Mouse (Mus musculus) embryonic facial prominence, embryonic 12.5 days (tissue): ENCODE measurements around the gene Tfe3. TPM values are rescaled to one million over a fixed set of nuclear protein-coding genes. Genes with fewer than 3 reads are reported as not detected.
"Not testable (repeated sequence)": the region's sequence is repeated elsewhere in the genome, so short reads cannot be mapped to it uniquely, and the experiment has no call there.

Experiments used
- ATAC-seq: fragments of 200-750 bp; cut with Nextera tagmentation; 2 replicates; pipeline ENCODE4 v1.8.0; 2017; ENCODE audit not compliant: insufficient number of reproducible peaks, insufficient read depth, low FRiP score, low TSS enrichment
- H3K27ac ChIP-seq: fragments of 300-500 bp; sonication (generic); 2 replicates; pipeline ENCODE4 v1.5.1; 2016; ENCODE audit warnings: mild to moderate bottlenecking
- H3K27me3 ChIP-seq: fragments of 300-500 bp; sonication (generic); 2 replicates; pipeline ENCODE4 v1.6.1; 2016; ENCODE audit warnings: mild to moderate bottlenecking, moderate library complexity
- H3K36me3 ChIP-seq: fragments of 300-500 bp; sonication (generic); 2 replicates; pipeline ENCODE4 v1.6.1; 2016; ENCODE audit warnings: mild to moderate bottlenecking
- H3K4me1 ChIP-seq: fragments of 300-500 bp; sonication (generic); 2 replicates; pipeline ENCODE4 v1.6.1; 2016
- H3K4me2 ChIP-seq: fragments of 300-500 bp; sonication (generic); replicated peaks from 2 replicates; pipeline ENCODE4 v1.6.1; 2016; ENCODE audit warnings: mild to moderate bottlenecking, moderate library complexity
- H3K4me3 ChIP-seq: fragments of 300-500 bp; sonication (generic); 2 replicates; pipeline ENCODE4 v1.5.1; 2016; ENCODE audit warnings: mild to moderate bottlenecking
- H3K9ac ChIP-seq: fragments of 300-500 bp; sonication (generic); 2 replicates; pipeline ENCODE4 v1.6.1; 2016; ENCODE audit warnings: mild to moderate bottlenecking, moderate library complexity
- H3K9me3 ChIP-seq: fragments of 300-500 bp; sonication (generic); 2 replicates; pipeline ENCODE4 v1.6.1; 2016; ENCODE audit warnings: mild to moderate bottlenecking, moderate library complexity
- WGBS: fragments of 180-500 bp; shearing (Covaris S2); methylation state at CpG from one replicate; pipeline ENCODE4 v1.1.7; 2016; 5-methylcytosine and 5-hydroxymethylcytosine counted together
- polyA plus RNA-seq: library from polyadenylated mRNA; unstranded; fragments of >200 nt; fragmentation: Nextera tagmentation; extraction: Ambion mirVana; gene quantifications from 2 replicates; pipeline ENCODE4 v1.2.1, GENCODE M21; 2016

The Tfe3 gene
- polyA plus RNA-seq, 1 experiment from 2014 or later: 31.8 TPM

- WGBS: 32% methylated on average over 4 of the region's 4 CpGs
- ATAC-seq: no peak
- H3K9me3 ChIP-seq: no peaks in the 10 kb centered on the region
- H3K9ac ChIP-seq: peak overlapping the region; percentile 40
- no peak overlapping the region for H3K27ac ChIP-seq
- H3K4me1 ChIP-seq: no peaks in the 10 kb centered on the region
- peak overlapping the region; percentile 43 for H3K4me3 ChIP-seq
- H3K4me2 ChIP-seq: peak overlapping the region; percentile 54
- no peaks in the 10 kb centered on the region for H3K27me3 ChIP-seq
- peaks cover 8% of the 10 kb centered on the region for H3K36me3 ChIP-seq
Observed at GRCm38 (mm10) chrX:7728922-7729265, 33.5 kb upstream of the Tfe3 start.

- no peaks in the 10 kb centered on the region for H3K4me1 ChIP-seq
- no peak overlapping the region for H3K4me3 ChIP-seq
- WGBS: 29% methylated on average over 20 of the region's 26 CpGs
- ATAC-seq: no peak
- no peaks in the 10 kb centered on the region for H3K27me3 ChIP-seq
- no peak overlapping the region for H3K4me2 ChIP-seq
- H3K27ac ChIP-seq: no peak overlapping the region
- H3K9ac ChIP-seq: no peak overlapping the region
- 0 out of 2 replicates have a peak, but pooled peaks cover 7% of the 10 kb centered on the region for H3K36me3 ChIP-seq
- no peaks in the 10 kb centered on the region for H3K9me3 ChIP-seq
Observed at GRCm38 (mm10) chrX:7733571-7734156, 28.7 kb upstream of the Tfe3 start.

GRCm38 (mm10) chrX:7739336-7740081 is 22.9 kb upstream of the Tfe3 start:
- Histone ChIP-seq H3K4me1 (0 out of 2 replicates have a peak, but pooled peaks cover 6% of the 10 kb centered on the region), H3K27me3 (no peaks in the 10 kb centered on the region), H3K9ac (no peak overlapping the region), H3K4me2 (no peak overlapping the region), H3K36me3 (0 out of 2 replicates have a peak, but pooled peaks cover 7% of the 10 kb centered on the region), H3K27ac (no peak overlapping the region), H3K9me3 (no peaks in the 10 kb centered on the region), H3K4me3 (no peak overlapping the region)
- WGBS: 58% methylated on average over 14 of the region's 14 CpGs
- ATAC-seq: peak; percentile 41; the same call in 1 of the 2 replicates

GRCm38 (mm10) chrX:7740082-7740819 is 22.1 kb upstream of the Tfe3 start:
- Histone ChIP-seq H3K4me3 (no peak overlapping the region), H3K27ac (no peak overlapping the region), H3K4me1 (0 out of 2 replicates have a peak, but pooled peaks cover 6% of the 10 kb centered on the region), H3K36me3 (0 out of 2 replicates have a peak, but pooled peaks cover 7% of the 10 kb centered on the region), H3K9me3 (no peaks in the 10 kb centered on the region), H3K9ac (no peak overlapping the region), H3K27me3 (no peaks in the 10 kb centered on the region), H3K4me2 (no peak overlapping the region; the same call in 1 of the 2 replicates)
- ATAC-seq: 0 out of 2 replicates have a peak, but pooled peaks have one; percentile 19
- 47% methylated on average over 10 of the region's 10 CpGs for WGBS

- H3K4me1 ChIP-seq: 0 out of 2 replicates have a peak, but pooled peaks cover 6% of the 10 kb centered on the region
- H3K9me3 ChIP-seq: no peaks in the 10 kb centered on the region
- WGBS: 67% methylated on average over 5 of the region's 5 CpGs
- no peaks in the 10 kb centered on the region for H3K27me3 ChIP-seq
- H3K4me3 ChIP-seq: no peak overlapping the region
- 0 out of 2 replicates have a peak, but pooled peaks cover 7% of the 10 kb centered on the region for H3K36me3 ChIP-seq
- H3K9ac ChIP-seq: no peak overlapping the region
- H3K27ac ChIP-seq: no peak overlapping the region
- no peak for ATAC-seq
- H3K4me2 ChIP-seq: no peak overlapping the region
Observed at GRCm38 (mm10) chrX:7741103-7741502, 21.3 kb upstream of the Tfe3 start.

GRCm38 (mm10) chrX:7743470-7743869 is 18.9 kb upstream of the Tfe3 start:
- ATAC-seq: no peak
- Histone ChIP-seq H3K27ac (no peak overlapping the region), H3K4me2 (no peak overlapping the region), H3K9me3 (no peaks in the 10 kb centered on the region), H3K36me3 (no peaks in the 10 kb centered on the region), H3K4me3 (no peak overlapping the region), H3K27me3 (no peaks in the 10 kb centered on the region), H3K9ac (no peak overlapping the region), H3K4me1 (0 out of 2 replicates have a peak, but pooled peaks cover 6% of the 10 kb centered on the region)
- 56% methylated on average over 5 of the region's 5 CpGs for WGBS

GRCm38 (mm10) chrX:7744940-7745339 is 17.4 kb upstream of the Tfe3 start:
- H3K4me1 ChIP-seq: 0 out of 2 replicates have a peak, but pooled peaks cover 9% of the 10 kb centered on the region
- H3K9me3 ChIP-seq: no peaks in the 10 kb centered on the region
- H3K27ac ChIP-seq: no peak overlapping the region
- H3K36me3 ChIP-seq: no peaks in the 10 kb centered on the region
- no peaks in the 10 kb centered on the region for H3K27me3 ChIP-seq
- no peak overlapping the region for H3K4me3 ChIP-seq
- H3K4me2 ChIP-seq: no peak overlapping the region
- WGBS: 67% methylated on average over 1 of the region's 1 CpGs
- no peak overlapping the region for H3K9ac ChIP-seq
- ATAC-seq: no peak

GRCm38 (mm10) chrX:7745429-7745828 is 16.9 kb upstream of the Tfe3 start:
- H3K4me1 ChIP-seq: 0 out of 2 replicates have a peak, but pooled peaks cover 6% of the 10 kb centered on the region
- no peak overlapping the region for H3K4me2 ChIP-seq
- H3K4me3 ChIP-seq: no peak overlapping the region
- no peak for ATAC-seq
- H3K9me3 ChIP-seq: no peaks in the 10 kb centered on the region
- no peaks in the 10 kb centered on the region for H3K36me3 ChIP-seq
- no peak overlapping the region for H3K9ac ChIP-seq
- H3K27me3 ChIP-seq: no peaks in the 10 kb centered on the region
- 91% methylated on average over 8 of the region's 8 CpGs for WGBS
- H3K27ac ChIP-seq: no peak overlapping the region

GRCm38 (mm10) chrX:7750432-7751116 is 11.8 kb upstream of the Tfe3 start, which contains the start of gene Ccdc120:
Gene Ccdc120 (minus strand): TSS chrX:7750905.
- ATAC-seq: peak; percentile 81
- H3K27ac ChIP-seq: no peak within 1 kb of the TSS
- 12% methylated on average over 40 of the region's 56 CpGs for WGBS

GRCm38 (mm10) chrX:7753627-7754026 is 8.7 kb upstream of the Tfe3 start:
- H3K9ac ChIP-seq, H3K4me2 ChIP-seq, ATAC-seq, H3K27me3 ChIP-seq, H3K4me3 ChIP-seq, H3K4me1 ChIP-seq, H3K27ac ChIP-seq, H3K9me3 ChIP-seq, H3K36me3 ChIP-seq: not testable (repeated sequence)
- 37% methylated on average over 3 of the region's 3 CpGs for WGBS

More at GRCm38 (mm10) chrX:7750432-7751116, 11.8 kb upstream of the Tfe3 start, which contains the start of gene Ccdc120:
- Histone ChIP-seq H3K9me3 (no peaks in the 10 kb centered on the region), H3K4me1 (0 out of 2 replicates have a peak, but pooled peaks cover 6% of the 10 kb centered on the region), H3K9ac (peak within 1 kb of the TSS; percentile 74), H3K4me3 (peak within 1 kb of the TSS; percentile 62), H3K27me3 (no peaks in the 10 kb centered on the region), H3K36me3 (no peaks in the 10 kb centered on the region), H3K4me2 (peak within 1 kb of the TSS; percentile 53)

- Histone ChIP-seq H3K27ac (no peak overlapping the region), H3K4me2 (peak overlapping the region; percentile 64), H3K4me3 (peak overlapping the region; percentile 62), H3K27me3 (no peaks in the 10 kb centered on the region), H3K4me1 (no peaks in the 10 kb centered on the region), H3K9me3 (no peaks in the 10 kb centered on the region), H3K9ac (peak overlapping the region; percentile 65), H3K36me3 (0 out of 2 replicates have a peak, but pooled peaks cover 6% of the 10 kb centered on the region)
- ATAC-seq: peak; percentile 28
- 14% methylated on average over 21 of the region's 21 CpGs for WGBS
Observed at GRCm38 (mm10) chrX:7762921-7763197, 499 bp downstream of the Tfe3 start.
